Mouse (Mus musculus) heart, adult 9 months (tissue): ENCODE measurements around the gene Chd6.

Source experiments
- DNase-seq, 2 experiments: peaks; one replicate each; pipeline ENCODE4 v3.0.0; 2022; ENCODE audit warnings: low spot score in 2 of 2

The Chd6 gene

DNA sequence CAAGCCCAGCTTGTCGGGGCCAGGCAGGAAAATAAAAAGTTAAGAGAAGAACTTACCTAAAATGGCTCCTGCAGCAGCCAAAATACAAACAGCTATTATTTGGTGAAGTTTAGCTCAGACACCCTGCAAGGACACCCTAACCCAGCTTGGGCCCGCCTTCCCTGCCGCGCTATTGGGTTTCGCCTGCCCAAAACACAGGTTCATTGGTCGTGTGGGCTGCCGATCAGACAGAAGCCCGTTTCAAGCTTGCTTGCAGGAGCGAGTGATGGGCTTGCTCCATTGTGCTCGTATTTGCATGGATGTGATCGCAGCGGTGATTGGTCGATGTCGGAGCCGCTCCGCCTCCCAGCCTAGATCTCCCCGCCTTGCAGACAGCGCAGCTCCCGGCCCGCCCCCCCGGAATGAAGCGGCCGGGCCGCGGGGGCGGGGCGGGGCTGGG, at the start of gene Chd6:
Gene Chd6, minus strand, starts transcription at position 143 of the 439 bp plus-strand sequence.
- peak; percentile 99 for DNase-seq

DNA sequence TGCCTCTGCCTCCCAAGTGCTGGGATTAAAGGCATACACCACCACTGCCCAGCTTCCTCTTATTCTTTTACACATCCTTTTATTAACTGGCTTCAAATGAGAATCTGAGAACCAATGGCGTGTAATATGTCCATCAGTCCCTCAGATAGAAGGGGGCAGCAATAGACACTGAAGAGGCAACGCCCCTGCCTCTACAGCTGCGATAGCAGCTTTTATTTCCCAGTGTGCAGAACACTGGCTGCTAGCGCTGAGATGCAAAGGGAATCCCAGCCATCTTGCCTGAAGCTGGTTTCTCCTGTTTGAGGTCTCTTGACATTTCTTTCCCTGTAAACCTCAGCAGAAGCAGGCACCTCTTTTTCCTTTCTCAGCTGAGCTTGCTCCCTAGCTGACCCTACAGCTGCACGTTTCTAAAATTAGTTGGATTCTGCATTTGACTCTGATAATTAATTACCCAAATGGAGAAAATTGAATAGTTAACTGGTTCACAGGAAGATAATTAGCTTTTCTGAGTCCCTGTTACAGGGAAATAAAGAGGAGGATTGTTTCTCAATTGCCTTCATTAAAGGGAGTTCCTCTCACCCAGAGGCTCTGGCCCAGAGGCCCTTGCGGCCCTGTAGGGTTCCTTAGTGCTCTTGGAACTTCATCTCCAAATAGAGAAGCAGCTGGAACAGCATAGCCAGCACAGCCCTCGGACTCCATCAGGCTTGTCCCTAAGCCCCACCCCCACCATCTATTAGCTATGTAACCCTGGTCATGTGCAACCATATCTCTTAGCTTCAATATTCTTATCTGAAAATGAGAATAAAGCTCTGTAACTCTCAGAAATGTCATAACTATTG, 41.3 kb upstream of the Chd6 start:
- DNase-seq: no peak

DNA sequence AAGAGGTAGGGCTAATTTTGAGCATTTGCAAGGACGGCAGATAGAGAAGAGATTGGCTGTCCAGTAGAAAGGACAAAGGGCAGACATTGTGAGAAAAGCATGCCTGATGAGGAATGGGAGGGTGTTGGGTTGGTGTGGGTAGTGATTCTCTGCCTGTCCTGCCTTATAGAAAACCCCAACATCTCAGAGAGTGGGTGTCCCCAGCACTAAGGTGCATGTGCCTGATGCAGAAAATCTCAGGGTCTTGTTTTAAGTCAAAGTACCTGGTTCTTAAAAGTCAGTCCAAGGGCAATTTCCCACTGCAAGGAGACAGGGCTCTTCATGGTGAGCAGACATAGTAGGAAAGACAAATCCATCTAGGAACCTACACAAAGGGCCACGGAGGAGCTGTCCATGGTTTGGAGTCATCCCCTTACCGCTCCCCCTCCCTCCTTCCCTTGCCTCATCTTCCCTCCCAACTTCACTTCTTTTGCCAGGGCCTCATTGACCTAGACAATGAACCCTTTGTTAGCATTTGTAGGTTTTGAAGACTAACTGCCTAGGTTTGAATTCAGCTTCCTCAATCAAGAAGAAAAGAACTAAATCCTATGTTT, 39.6 kb upstream of the Chd6 start:
- no peak for DNase-seq

DNA sequence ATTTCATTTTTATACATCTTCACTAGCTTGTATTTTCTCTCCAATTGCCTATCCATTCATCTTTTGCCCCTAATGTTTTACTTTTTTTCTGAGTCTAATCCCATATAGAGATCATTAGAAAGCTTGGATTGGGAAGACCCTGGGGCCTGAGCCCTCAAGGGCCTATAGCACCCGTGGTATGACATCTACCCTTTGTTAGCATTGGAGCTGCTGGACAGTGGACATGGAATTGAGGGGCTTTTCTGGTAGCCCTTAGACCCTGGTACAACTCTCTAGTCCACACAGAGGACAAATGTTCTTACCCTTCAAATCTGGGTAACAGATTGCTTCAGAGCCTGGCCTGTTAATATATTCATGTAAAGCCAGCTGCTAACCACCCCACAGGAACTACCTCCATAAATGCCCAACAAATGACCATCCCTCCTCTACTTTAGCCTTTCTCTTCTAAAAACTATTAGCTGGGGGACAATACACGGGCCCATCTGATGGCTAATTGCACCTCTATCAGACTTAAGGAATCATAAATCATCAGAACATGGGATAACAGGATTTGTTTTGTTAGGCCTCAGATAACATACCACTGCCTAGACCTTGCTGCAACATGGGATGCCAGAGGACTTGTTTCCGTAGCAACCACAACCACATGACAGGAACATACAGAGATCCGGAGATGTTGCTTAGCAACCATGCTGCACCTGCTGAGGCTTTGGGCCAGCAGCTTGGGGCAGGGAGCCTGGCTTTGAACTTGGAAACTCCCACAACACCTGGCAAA, 39.0 kb upstream of the Chd6 start:
- DNase-seq: no peak

DNA sequence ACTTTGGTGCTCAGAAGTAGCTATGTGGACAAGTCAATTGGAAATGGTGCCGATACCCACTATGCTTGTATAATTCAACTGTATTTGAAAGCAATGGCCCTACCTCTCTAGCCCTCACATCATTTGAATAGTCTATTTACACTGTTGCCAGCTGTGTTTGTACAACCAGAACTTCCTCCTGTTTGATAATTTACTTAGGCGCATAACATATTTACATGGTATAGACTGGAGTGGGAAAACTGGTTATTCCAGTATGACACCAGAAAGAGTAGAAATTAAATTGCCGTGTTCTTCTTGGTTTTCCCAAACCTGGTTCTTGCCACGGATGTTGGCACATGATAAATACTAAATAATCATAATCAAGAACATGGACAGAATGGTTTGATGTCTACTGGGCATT, 35.9 kb upstream of the Chd6 start:
- no peak for DNase-seq

DNA sequence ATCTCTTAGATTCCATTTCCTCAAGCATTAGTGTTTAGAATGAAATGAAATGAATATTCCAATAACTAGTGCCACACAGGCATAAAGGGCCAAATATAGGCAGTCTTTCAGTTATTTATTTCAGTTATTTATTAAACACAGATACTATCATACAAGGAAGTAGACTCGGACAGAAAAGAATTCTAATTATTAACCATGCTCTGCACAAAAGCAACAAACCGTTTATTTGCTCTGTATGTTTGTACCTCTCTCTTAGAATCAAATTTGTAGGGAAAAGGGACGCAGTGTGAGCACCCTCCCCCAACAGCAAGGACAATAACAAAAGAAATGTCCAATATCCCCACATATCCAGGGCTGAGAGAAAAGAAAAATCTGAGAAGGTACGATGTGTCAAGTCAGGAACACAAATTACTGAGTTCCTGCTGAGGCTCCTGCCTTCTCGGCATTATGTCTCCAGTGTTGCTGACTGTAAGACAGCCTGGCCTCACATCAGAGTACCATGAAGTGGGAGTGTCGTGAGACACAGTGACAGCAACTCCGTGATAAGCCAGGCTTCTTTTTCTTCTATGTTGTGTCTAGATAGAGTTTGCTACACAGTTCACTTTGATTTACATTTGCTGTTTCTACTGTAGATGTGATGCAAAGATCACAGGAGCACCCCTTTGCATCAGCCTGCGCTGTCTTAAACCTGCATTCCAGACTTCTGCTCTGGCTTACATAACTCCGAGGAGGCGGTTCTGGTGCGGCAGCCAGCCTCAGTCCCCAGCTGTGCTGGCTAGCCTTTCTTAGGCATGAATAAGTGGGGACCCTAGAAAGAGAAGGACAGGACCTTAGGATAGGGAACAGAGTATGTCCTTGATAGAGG, 30.0 kb upstream of the Chd6 start:
- DNase-seq: no peak

DNA sequence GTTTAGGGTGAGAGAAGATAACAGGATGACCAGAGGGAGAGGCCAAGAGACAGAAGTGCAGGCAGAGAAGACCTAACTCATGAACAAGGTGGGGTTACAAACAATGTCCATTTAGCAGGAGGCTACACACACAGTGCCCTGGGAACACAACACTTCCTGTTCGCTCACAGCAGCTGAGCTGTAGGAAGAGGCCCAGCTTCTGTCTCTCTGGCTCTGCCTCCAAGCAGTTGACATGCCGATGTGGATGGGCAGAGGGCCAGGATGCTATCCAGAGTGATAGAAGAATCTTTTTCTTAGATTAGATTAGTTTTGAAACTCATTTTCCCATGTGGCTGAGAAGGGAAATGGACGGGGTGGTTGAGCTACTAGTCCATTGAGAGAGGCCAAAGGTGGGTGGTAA, 28.1 kb upstream of the Chd6 start:
- no peak for DNase-seq

DNA sequence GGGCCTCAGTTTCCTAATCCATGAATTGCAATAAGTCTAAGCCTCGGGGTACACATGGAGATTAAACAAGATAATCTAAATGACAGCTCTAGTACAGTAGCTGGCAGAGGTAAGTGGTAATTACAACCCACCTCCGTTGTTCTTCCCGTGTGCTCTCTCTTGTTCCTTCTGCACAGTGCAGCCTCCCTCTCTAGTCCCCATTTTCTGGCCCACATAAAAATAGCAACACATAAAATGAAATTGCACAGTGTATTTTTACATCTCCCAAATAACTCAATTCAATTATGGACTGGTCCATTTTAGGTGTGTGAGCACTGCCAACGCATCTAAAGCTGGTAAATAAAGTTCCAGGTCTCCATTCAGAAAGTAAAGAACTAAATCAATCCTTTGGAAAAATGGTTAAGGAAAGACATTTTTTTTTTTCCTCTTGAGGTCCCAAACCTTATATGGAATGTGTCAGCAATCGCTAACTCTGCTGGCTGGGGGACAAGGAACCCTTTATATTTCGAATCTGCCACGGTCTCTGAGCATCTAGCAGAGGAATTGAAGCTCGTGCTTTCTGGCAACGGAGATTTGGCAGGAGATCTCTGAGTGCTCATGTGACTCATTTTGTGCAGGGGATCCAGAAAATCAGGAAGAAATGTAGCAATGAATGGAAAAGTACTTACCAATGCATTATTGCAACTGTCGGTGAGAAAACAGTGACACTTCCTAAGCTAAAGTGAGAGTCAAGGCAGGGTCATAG, 19.7 kb upstream of the Chd6 start:
- no peak for DNase-seq

DNA sequence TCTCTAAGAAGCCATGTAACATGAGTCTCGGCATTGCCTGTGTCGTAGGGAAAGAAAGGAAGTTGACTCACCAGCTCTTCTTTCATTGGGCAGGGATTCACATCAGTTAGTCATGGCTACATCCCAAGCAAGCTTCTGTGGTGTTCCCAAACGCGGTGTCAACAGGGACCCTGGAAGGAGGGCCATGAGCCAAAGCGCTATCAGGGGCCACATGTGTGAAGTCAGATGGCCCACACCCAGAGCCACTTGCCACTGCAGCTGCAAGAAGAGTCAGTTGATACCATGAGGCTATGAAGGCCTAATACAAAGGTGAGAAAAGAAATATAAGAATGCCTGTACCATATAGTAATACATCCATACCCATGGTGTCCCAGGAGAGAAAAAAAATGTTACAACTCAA, 3.1 kb upstream of the Chd6 start:
- peak; percentile 16 to 19 for DNase-seq

DNA sequence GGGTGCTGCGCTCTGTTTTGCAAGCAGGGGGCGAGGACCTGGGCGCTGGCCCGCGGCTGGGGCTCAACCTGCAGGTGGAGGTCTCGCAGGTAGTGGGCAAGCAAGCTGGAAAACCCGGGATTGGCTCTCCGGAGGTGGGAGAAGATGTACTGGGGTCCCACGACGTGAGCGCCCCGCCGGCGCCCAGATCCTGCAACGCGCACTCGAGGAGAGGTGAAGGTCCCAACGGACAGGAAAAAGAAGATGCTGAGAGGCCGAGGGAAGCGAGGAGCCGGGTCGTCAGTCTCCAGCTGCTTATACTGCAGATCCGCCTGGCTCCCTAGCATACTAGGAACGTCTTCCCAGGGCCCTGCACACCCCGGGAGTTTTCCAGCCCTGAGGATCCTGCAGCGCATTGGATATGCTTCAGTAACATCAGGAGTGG, 535 bp upstream of the Chd6 start:
- DNase-seq: no peak

DNA sequence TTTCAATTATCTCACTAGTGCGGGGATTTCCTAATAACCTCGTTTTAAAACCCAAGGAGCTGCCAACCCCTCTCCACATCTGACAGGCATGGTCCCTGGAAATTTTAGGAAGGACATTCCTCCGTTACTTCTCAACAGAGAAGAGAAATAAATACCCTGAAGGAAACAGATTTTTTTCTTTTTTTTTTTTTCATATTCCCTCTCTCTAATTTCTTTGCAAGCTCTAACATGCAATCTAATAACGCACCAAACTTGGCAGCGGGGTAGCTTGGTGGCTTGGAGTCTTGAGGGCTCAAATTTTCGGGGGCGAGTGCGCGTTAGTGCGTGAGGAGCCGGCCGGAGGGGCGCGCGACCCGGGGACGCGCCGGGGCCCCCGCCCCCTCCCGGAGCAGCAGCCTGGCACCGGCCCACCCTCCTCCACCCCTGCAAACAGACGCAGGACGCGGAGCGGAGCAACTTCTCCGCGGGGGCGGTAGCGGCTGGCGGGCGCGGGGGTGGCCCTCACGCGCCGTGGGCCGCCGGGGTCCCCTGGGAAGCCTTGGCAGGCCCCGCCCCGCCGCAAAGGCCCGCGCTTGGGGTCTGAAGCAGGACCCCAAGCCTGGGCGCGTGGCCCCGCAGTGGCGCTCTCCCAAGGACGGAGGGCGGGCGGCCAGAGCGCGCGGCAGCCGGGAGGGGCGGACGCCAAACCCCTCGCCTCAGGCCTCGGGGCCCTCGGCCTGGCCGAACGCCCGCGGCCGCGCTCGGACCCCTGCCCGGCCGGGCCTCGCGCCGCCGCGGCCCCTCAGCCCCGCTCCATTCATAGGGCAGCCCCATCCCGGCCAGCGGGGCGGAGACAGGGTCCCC, 569 bp downstream of the Chd6 start:
- peak; percentile 26 to 32 for DNase-seq

DNA sequence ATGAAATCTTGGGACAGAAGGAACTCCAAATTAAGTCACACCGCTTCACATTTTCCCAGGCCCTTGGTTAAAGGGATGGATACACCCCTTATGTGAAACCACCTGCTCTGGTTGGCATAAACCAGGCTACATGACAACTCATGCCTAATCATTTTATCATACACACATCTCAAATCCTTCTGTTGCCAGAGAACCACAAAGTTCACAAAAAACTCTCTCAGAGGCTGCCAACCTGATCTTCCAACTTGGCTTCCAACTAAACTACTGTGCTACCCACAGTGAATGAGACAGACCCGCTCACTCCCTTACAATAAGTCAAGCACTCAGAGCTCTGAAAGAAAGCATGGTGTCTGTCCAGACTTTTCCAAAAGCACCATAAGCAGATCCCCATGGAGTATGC, 1.6 kb downstream of the Chd6 start:
- DNase-seq: no peak

DNA sequence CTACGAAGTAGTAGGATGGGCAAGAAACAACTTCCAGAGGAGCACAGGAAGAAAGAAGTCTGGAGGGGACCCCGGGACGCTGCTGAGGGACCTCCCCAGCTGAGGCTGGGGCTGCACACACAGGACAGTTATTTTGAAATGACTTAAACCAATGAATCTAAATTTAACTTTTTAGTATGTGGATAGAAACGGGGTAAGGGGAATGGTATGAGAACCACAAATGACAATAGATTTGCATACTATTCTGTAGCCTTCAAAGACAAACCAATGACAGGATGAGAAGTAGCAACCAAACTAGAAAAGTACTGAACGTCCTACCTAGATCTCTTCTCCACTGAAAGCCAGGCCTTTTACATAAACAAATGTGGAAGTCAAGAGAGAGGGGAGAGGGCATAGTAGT, 5.1 kb downstream of the Chd6 start:
- no peak for DNase-seq

DNA sequence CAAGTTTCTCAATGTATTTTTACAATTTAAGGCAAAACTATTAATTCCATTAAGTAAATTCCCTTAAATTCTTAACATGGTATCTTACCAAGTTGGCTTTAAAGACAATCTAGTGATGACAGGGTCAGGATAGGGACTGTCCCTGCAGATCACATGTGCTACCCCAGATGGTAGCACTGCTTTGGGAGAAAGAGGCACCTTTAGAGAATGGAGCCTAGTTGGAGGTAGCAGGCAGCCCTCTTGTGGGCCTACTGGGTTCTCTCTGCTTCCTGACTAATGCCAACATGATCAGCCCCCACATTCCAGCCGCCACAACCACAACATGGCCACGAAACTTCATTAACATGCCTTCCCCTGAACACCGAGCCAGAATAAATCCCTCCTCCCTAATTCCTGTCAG, 6.8 kb downstream of the Chd6 start:
- DNase-seq: no peak

DNA sequence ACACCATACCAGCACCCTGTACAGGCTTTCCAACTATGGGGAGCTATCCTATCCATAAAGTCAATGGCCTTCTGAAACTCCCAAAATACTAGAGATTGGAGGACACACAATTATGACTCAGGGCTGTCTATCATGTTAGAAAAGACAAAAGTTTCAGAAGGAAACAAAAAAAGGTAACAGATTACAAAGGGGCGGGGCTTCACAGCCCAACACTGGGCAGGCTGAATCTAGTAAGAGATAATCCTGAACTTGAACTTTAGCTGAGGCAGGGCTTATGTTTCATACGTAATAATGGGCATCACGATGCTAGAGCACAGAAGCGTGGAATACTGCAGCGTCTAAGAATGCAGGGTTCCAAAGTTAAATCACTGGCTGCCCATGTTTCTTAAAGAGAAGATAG, 11.1 kb downstream of the Chd6 start:
- no peak for DNase-seq

DNA sequence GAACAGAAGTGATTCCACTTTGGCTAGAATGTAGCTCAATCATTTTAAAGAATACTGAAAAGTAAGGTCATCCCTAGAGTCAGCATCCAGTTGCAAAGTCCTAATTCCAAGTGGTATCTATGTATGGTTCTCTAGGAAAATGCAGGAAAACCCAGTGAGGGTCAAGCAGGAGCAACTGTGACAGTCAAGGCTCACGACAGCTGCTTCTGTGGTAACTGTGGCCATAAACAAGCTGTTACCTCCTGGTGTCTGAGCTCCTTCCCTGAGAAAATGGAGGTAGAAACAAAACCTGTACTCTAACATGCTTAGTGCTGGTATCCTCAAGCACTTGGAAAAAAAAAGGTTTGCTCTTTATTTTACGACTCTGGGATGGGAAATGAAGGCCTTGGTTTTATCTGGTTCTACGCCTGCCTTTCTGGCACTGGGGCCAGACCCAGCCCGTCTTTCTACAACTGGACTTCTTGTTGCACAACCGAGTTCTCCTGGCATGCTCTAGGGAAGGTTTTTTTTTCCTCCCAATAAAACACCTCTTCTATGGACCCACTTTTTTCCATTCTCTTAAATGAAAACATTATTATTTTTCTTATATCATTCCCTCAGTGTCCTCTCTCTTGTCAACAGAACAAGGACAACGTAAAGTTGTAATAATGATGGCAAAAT, 18.0 kb downstream of the Chd6 start:
- DNase-seq: no peak

DNA sequence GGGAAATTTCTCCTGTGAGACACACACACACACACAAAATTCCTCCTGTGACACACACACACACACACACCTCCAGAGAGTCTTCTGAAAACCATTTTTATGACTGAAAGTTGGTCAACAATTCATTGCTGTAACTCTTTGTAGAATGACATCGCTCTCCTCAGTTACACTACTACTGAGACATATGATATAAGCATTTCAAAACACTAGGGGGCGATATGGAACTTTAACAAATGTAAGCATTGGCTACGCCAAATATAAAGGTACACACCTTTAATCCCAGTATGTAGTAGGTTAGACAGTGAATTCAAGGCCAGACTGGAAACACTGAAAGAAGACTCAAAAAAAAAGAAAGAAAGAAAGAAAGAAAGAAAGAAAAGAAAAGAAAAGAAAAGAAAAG, 18.7 kb downstream of the Chd6 start:
- DNase-seq: no peak

DNA sequence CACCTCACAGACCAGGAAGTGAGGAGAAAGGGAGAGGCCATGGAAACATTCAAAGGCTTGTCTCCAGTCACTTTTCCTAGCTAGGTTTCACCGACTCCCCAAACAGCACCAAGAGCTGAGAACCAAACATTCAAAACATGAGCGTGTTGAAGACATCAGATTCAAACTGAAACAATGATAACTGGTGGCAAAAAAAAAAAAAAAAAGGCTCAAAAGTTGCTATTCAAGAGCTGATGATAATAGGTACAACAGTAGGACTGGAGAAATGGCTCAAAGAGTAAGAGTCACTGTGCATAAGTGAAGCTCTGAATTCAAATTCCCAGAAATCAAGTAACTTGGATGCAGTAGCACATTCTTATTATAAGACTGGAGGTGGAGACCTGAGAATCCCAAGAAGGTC, 30.3 kb downstream of the Chd6 start:
- DNase-seq: no peak

DNA sequence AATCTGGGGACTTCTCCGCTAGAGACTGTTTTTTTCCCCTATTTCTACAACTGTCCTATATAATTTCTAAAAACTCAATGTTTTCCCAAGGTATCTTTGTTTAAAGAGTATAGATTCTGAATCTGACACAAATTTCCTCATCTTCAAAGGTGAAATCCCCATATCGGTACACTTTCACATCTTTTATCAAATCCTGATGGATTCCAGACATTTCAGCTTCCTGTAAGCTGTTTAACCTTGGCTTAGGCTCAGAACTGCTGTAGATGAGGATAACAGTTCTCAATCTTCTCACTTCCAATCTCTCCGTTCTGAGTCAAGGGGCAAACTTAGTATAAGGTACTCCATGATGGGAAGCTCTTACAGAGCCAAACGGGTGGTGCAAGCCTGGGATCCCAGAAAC, 32.6 kb downstream of the Chd6 start:
- DNase-seq: no peak

DNA sequence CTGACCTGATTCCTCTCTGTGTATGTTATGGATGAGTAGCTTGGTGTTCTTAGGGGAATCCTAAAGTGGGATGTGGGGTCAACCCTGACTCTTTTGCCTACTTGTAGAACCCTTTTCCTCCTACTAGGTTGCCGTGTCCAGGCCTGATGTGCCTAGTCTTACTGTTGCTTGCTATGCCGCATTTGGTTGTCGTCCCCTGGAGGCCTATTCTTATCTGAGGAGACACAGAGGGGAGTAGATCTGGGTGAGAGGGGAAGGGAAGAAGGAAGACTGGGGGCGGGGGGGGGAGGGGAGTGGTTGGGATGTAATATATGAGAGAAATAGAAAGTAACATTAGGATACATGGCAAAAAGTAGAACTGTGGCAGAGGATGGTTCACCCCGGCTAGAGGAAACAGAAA, 33.3 kb downstream of the Chd6 start:
- no peak for DNase-seq
